Mouse (Mus musculus): ENCODE results near the gene Ccdc91.

- TF ChIP-seq GATA1 (IDR thresholded peaks at IDR 0.05; ENCODE audit: low read length) (no peak), TAL1 (IDR thresholded peaks at IDR 0.05; ENCODE audit: low read length) (no peak)
Observed at GRCm38 (mm10) chr6:147517909-147518308, 42.3 kb downstream of the Ccdc91 start.

All from erythroblast, embryonic 14.5 days (primary cell).